Mouse (Mus musculus) frontal cortex, adult (tissue): Measurements from ENCODE around the gene Sp110.
"Not testable (repeated sequence)": the region's sequence is repeated elsewhere in the genome, so short reads cannot be mapped to it uniquely, and the experiment has no call there.

Source experiments
- ATAC-seq: cut with Nextera tagmentation; 2 replicates; pipeline ENCODE4 v1.9.2; 2017; ENCODE audit warnings: mild to moderate bottlenecking, moderate library complexity, mixed read lengths; ENCODE audit not compliant: low TSS enrichment

Sp110 gene

DNA sequence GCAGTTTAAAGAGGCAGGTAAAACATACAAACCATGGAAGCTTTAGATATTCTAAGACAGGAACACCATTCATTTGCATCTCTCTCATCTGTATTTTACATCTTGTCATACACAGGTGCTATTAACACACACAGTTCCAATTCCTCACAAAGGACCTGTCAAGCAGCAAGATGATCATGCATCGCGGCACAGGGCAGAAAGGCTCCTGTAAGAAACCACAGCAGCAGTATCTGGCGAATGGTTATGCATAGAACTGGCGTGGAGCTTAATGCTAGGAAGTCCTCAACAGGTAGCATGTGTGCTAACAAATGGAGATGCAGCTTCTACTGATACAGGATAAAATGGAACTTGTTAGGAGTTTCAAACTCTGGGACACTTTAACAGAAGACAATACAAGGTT is 43.4 kb downstream of the Sp110 start:
- ATAC-seq = not testable (repeated sequence)

DNA sequence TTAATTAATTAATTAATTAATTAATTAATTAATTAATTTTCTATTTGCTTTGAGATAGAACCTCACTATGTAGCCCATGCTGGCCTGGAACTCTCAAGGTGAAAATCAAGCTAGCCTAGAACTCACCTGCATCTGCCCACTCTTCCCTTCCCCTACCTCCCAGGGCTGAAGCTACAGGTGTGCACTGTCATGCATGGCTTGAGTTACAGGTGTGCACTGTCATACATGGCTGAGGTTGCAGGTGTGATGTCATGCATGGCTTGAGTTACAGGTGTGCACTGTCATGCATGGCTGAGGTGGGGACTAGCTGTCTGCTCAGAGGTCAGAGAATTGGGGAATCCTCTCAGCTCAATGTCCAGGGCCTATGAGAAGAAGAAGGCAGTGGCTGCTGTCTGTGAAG is 52.2 kb downstream of the Sp110 start:
- not testable (repeated sequence) for ATAC-seq

DNA sequence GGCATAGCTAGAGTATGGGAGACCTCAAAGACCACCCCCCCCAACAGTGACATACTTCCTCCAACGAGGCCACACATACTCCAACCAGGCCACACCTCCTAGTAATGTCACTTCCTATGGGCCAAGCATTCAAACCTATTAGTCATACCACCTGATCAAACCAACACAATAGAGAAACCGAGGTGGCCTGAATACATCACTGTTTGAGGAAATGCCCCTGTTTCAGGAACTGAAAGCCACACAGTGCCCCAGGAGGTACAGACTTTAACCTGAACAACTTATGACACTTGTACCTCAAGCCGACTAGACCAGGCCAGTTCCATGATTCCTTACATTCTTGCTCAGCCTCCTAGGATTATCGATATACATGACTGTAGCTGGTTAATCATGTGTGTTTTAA is 54.8 kb downstream of the Sp110 start:
- ATAC-seq = not testable (repeated sequence)

DNA sequence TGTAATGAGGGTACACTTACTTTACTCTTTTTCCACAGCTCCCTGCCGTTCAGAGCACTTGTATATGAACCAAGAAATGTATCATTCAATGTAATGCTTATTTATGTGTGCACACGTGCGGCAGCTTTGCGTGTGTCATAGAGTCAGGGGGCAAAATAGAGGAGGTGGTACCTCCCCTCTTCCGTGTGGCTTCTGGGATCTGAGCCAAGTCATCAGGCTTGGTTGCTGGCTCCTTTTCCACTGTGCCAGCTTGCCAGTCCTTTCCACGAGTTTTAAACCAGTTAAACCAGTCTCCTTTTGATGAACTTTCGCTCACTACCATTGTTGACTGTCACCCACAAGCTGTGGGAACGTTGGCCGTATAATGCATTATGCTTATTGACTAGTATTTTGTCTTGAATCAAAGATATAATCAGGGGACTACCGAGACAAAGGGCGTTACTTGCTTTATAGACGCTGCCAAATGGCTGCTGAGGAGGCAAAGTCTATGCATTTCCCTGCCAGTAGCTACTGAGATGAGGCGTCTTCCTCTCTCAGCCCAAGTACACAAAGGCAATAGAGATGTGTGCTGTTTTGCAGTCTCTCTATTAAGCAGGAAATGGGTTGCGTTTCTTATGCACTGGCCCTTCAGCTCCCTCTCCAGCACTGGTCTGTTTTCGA is 70.0 kb downstream of the Sp110 start:
- not testable (repeated sequence) for ATAC-seq
